Mouse (Mus musculus): Measurements from ENCODE around the gene Myzap.

Gene Myzap

GRCm38 (mm10) chr9:71604914-71605635 is 12.9 kb upstream of the Myzap start:
- no peak for DNase-seq (ENCODE audit: low read depth)

- DNase-seq (ENCODE audit: low read depth) = no peak
Observed at GRCm38 (mm10) chr9:71599861-71600260, 7.7 kb upstream of the Myzap start.

- no peak for DNase-seq (ENCODE audit: low read depth)
Observed at GRCm38 (mm10) chr9:71596888-71597287, 4.7 kb upstream of the Myzap start.

DNA sequence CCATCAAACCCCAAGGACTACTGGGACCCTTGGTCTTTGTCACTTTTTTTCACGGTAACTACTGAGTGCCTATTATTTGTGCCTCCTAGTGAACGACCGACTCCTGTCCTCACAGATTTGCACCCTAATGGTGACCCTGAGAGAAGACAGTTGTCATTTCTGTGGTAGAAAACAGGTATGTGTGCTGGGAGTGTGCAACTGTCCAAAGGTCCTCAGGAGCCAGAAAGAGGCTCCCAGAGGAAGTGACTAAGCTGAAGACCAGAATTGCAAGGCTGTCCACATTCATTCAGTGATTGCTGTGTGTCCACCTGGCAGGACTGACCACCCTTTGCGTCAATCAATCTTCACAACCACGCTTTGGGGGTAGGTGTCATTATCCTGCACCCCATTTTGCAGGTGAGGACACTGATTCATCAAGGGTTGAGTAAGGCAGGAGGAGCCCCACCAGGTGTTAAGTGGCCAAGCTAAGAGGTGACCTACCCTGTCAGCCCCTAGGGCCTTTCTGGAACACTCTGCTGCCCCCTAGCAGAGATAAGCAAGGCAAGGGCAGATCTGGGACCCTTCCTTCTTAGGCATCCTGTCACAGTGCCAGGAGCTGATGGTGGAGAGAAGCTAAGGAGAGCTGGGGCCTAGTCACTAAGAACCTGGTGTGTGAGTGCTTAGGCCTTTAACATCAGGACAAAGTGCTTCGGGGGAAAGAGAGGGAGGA is 571 bp upstream of the Myzap start:
- DNase-seq (ENCODE audit: low read depth) = peak; percentile 18

GRCm38 (mm10) chr9:71591106-71591505 is 1.1 kb downstream of the Myzap start:
- no peak for DNase-seq (ENCODE audit: low read depth)

GRCm38 (mm10) chr9:71589771-71590170 is 2.4 kb downstream of the Myzap start:
- DNase-seq (ENCODE audit: low read depth) = no peak

DNA sequence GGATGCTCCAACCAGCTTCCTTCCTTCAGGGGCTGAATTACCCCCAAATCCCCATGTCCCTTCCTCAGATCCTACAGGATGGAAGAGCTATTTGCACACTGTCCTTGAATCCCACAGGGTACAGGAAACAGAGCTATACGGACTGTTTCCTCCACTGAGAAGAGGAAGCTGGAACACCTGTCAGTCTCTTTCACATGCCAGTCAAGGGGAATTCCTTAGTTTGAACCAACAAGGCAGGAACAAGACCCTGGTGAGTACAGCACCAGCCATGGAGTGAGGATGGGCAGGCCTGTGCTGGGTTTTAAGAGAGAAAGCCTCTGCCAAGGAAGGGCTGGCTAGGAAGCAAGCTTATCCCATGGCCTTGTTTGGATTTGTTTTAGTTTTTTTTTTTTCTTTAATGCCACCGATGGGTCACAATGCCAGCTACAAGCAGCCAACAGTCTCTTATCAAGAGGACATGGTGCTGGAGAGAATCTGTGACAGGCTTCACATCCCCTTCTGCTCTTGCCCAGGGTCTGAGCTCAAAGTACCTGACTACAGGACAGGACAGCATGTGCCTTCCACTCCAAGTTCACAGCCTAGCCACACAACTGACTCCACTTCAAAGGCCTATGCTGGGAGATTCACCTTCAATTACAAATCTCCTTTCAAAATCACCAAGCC is 3.1 kb downstream of the Myzap start:
- no peak for DNase-seq (ENCODE audit: low read depth)

GRCm38 (mm10) chr9:71586408-71586807 is 5.8 kb downstream of the Myzap start:
- no peak for DNase-seq (ENCODE audit: low read depth)

DNA sequence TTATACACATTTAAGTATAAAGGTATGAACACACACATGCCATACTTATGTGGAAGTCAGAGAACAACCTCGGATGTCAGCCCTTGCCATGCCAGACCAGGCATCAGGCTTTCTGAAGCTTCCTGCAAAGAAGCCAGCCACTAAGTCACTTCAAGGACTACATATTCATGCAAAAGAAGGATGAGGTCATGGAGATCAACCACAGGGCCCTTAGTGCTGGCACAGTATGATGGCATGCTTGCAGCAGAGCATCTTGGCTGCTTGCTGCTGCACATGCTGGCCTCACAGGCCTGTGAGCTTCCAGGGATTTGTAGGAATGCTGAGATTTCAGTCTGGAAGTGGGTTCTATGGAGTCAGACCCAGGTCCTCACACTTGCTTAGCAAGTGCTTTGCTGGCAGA is 9.4 kb downstream of the Myzap start:
- DNase-seq (ENCODE audit: low read depth) = no peak

DNA sequence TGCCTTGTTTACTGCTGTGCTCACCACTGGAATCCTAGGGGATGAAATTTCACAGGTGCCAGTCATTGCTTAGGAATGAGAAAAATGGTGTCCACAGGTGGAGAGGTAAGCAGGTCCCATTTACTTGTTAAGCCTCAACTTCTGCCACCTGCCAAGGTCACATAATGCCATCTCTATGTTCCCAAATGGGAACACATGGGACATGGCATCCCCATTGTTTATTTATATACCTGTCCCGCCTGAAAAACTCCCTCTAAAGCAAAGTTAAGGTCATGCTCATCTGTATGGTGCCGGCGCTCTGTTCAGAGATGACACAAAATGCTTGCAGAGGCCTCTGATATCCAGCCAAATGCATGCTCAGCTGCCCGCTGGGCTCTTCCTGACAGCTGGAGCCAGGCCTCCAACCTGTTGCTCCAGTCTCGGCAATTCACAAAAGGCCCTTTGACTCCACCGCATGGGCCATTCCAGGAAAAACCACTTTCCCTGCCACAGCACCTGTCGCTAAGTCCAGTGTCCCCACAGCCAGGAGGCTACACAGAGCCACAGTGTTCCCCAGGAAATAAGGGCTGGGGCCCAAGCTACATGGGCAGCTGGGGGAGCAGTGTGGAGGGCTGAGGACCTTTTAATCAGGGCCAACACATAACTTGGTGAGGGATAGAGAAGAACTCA is 13.1 kb downstream of the Myzap start:
- no peak for DNase-seq (ENCODE audit: low read depth)

GRCm38 (mm10) chr9:71574440-71574839 is 17.7 kb downstream of the Myzap start:
- no peak for DNase-seq (ENCODE audit: low read depth)

DNA sequence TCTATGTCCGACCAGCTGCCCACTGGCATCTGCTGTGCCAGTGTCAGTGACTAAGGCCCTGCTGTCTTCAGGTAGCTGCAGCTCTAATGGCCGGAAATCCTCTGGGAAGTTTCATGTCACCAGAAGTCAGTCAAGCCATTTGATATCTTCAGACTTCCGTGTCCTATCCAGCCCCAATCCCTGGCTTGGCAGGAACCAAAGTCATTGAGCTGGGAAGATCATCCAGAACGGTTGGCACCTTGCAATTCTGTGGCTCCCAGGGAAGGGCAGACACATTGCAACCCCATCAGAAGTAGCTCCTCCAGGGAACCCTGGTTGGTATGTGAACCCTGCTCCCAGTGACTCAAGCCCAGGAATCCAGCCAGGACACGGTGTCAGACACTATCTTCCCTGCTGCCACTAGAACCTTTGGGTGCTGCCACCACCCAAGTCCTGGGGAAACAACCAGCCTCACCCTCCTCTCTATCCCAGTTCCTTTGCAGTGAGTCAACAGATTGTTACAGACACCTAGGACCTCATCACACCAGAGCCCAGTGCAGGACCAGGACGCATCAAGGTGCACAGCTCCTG is 18.3 kb downstream of the Myzap start:
- DNase-seq (ENCODE audit: low read depth) = no peak

DNA sequence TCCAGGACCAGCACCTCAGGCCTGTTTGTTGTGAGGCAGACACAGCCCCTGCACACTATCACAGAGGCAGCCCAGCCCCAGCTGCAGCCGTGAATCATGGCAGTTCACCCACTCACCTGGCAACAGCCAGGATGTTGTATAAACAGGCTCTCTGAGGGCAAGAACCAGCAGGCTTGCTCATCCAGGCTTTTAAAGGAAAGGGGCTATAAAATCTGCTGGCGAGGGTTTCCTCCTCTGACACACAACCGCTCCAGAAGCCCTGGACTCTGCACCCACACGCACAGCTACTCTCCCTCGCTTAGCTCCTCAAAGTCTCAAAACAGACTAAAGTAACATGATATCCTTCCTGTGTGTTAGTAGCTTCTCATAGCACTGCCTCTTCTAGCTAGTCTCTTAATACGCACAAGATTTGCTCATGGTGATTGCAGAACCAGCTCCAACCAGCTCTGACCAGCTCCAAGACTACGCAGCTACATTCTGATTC is 21.0 kb downstream of the Myzap start:
- no peak for DNase-seq (ENCODE audit: low read depth)

DNA sequence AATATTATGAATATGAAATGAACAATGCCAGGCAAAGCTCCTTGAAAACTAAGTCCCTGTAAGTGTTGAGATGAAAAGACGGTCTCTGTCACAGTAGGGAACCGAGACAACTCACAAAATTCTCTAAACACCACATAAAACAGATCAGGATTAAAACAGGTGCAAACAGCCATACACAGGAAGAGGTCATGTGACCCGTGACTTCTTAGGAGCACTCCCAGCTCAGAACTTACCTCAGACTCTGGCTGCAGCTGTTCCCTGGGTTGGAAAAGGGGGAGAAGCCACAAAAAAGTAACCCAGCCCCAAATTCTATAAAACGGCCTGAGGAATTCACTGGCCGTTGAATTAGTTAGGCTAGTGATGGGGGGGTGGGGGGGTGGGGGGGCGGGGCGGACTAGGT is 22.0 kb downstream of the Myzap start:
- DNase-seq (ENCODE audit: low read depth) = no peak

GRCm38 (mm10) chr9:71568323-71568942 is 23.7 kb downstream of the Myzap start:
- no peak for DNase-seq (ENCODE audit: low read depth)

DNA sequence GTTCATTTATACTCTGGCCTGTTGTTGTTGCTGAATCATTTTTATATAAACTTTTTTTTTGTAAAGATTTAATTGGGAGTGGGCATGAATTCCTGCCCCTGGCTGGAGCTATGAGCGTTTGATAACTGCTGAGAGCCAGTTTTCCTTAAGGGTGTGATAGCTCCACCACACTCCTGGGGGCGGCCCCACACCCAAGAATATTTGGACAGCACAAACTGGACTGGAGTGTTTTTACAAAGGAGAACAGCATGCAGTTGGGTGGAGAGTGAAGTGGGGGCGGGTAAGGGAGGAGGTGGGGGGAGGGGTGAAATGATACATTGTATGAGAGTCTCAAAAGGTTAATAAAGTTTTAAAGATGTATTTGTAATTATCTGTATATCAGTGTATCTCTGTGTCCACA is 24.8 kb downstream of the Myzap start:
- DNase-seq (ENCODE audit: low read depth) = no peak

DNA sequence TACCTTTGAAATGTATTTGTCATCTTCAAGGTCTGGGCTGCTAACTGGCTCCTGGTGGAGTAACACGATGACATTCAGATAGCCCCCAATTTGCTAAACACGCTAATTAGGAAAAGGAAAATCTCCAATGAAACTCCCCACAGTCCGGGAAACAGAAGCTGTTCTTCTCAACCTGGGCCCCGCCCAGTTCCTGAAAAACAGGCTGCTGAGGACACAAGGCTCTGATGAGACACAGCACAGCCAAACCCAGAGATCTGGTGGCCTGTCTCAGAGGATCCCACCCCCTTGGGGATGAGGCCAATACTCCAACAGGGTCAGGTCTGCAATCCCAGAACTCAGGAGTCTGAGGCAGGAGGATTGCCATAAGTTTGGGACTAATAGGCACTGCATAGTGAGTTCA is 25.4 kb downstream of the Myzap start:
- DNase-seq (ENCODE audit: low read depth) = no peak

DNA sequence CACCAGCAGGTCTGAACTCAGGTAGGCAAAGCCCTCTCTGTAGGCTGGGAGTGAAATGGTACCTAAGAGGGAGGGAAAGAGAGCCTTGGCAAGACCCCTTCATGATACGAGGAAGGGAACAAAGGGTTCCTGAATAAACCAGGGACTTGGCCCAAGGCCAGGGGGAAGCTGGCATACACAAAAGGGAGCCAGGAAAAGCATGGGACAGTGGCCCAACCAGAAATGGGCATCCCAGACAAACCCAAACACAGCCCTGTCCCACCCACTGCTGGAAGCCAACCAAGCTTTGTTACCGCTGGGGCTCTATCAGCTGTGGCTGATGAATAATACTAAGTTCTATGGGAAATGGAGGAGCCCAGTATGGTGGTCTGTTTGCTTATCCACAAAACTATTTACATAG is 34.4 kb downstream of the Myzap start:
- no peak for DNase-seq (ENCODE audit: low read depth)

DNA sequence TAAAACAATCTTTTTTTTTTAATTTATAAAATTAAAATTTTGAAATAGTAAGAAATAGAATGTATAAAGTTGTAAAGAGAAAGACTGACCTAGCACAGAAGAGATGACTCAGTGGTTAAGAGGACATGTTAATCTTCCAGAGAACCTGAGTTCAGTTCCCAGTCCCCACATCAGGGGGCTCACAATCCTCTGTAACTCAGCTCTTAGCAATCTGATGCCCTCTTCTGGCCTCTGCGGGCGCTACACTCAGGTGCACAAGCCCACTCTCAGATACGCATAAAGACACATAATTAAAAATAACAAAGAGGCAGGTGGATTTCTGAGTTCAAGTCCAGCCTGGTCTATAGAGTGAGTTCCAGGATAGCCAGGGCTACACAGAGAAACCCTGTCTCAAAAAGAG is 38.2 kb downstream of the Myzap start:
- DNase-seq (ENCODE audit: low read depth) = no peak

DNA sequence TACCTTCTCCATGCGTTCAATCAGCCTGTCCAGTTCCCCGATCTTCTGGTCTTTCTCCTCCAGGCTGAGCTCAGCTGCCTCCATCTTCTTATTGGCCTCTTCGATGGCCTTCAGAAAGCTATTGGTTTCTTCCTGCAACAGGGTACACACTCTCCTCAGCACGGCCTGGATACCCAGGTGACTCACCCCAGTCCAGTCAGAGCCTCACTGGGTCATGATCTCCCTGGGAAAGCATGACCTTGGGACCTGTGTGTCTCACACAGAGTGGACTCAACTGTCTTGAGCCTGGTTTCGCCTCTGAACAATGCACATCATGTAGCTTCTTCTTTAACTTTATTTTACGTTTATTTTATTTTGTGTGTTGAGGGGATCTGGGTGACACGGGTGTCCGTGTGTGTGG is 42.0 kb downstream of the Myzap start:
- DNase-seq (ENCODE audit: low read depth) = no peak

DNA sequence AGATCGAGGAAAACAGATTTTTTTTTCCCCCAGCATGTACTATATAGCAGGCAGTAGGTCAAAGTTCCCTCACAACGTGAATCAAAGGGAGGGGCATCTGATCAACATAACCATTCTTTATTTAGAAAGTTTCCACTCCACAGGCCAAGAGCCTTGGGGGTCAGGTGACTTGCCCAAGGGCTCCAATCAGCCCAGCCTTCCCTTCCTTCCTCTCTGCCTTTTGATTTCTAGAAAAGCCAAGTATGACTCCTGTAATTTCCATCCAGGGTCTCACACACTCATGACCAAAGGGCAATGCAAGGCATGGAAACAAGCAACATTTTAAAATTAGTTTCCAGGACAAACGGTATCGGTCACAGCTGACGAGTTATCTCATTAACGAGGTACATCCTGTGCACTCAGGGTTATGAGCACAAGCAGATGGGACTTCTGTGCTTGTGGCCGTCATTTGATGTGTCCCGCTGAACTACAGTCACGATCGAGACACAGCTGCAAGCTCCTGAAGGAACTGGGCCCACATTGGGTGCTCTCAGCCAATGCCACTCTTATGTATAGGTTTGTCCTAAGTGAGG is 44.4 kb downstream of the Myzap start:
- DNase-seq (ENCODE audit: low read depth) = no peak
